Mouse (Mus musculus) intestine, embryonic 16.5 days (tissue): ENCODE measurements around the gene Pdzrn4. TPM values are rescaled to one million over a fixed set of nuclear protein-coding genes. Genes with fewer than 3 reads are reported as not detected.

ENCODE experiments used
- ATAC-seq: fragments of 200-750 bp; cut with Nextera tagmentation; 2 replicates; pipeline ENCODE4 v1.8.0; 2017; ENCODE audit warnings: moderate TSS enrichment, moderate library complexity
- H3K27ac ChIP-seq: fragments of 300-500 bp; sonication (generic); 2 replicates; pipeline ENCODE4 v1.5.1; 2014; ENCODE audit warnings: mild to moderate bottlenecking, low read length
- H3K27me3 ChIP-seq: fragments of 300-500 bp; sonication (generic); replicated peaks from 2 replicates; pipeline ENCODE4 v1.6.1; 2014; ENCODE audit warnings: low read length, control low read depth, mixed read lengths; ENCODE audit not compliant: control insufficient read depth, insufficient read depth
- H3K36me3 ChIP-seq: fragments of 300-500 bp; sonication (generic); 2 replicates; pipeline ENCODE4 v1.6.1; 2014; ENCODE audit warnings: low read length, control low read depth; ENCODE audit not compliant: control insufficient read depth, insufficient read depth
- H3K4me1 ChIP-seq: fragments of 300-500 bp; sonication (generic); 2 replicates; pipeline ENCODE4 v1.6.1; 2014; ENCODE audit warnings: low read length, control low read depth, mixed read lengths; ENCODE audit not compliant: control insufficient read depth, insufficient read depth
- H3K4me2 ChIP-seq: fragments of 300-500 bp; sonication (generic); 2 replicates; pipeline ENCODE4 v1.6.1; 2014; ENCODE audit warnings: low read depth, low read length, control low read depth
- H3K4me3 ChIP-seq: fragments of 300-500 bp; sonication (generic); 2 replicates; pipeline ENCODE4 v1.5.1; 2014; ENCODE audit warnings: mild to moderate bottlenecking, low read length
- H3K9ac ChIP-seq: fragments of 300-500 bp; sonication (generic); 2 replicates; pipeline ENCODE4 v1.6.1; 2014; ENCODE audit warnings: low read depth, low read length
- H3K9me3 ChIP-seq: fragments of 300-500 bp; sonication (generic); 2 replicates; pipeline ENCODE4 v1.6.1; 2016; ENCODE audit warnings: low read length, control low read depth; ENCODE audit not compliant: control insufficient read depth
- WGBS: fragments of 180-500 bp; shearing (Covaris S2); extraction: QIAGEN DNeasy Blood & Tissue Kit; methylation state at CpG from one replicate; pipeline ENCODE4 v1.1.7; 2014; 5-methylcytosine and 5-hydroxymethylcytosine counted together
- polyA plus RNA-seq: library from polyadenylated mRNA; unstranded; fragments of >200 nt; fragmentation: Nextera tagmentation; extraction: Ambion mirVana; gene quantifications from 2 replicates; pipeline ENCODE4 v1.2.1, GENCODE M21; 2015

Pdzrn4 gene
- polyA plus RNA-seq, 1 experiment from 2014 or later: 1.8 TPM

DNA sequence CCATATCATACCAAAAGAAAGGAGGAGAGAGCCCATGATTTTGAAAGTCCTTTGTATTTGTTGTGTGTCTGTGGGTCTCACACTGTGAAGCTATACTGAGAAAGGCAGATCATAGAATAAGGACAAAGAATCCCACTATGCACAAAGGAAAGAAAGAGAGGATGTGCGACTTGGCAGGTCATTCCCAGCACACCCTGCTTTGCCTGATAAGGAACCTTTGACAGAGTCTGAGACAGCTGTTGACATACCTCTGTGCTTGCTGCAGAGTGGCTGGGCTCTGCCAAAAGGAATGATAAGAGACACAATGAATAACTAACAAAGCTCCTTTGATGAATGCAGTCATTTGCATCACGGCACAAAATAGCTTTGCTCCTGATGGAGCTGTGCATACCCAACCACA is 232.5 kb downstream of the Pdzrn4 start:
- Histone ChIP-seq H3K27me3 (no peaks in the 10 kb centered on the region), H3K9me3 (no peaks in the 10 kb centered on the region), H3K36me3 (no peaks in the 10 kb centered on the region), H3K4me3 (no peak overlapping the region), H3K4me1 (no peaks in the 10 kb centered on the region), H3K27ac (no peak overlapping the region), H3K9ac (no peak overlapping the region), H3K4me2 (no peak overlapping the region)
- WGBS: 30% methylated on average over 2 of the region's 2 CpGs
- no peak for ATAC-seq

DNA sequence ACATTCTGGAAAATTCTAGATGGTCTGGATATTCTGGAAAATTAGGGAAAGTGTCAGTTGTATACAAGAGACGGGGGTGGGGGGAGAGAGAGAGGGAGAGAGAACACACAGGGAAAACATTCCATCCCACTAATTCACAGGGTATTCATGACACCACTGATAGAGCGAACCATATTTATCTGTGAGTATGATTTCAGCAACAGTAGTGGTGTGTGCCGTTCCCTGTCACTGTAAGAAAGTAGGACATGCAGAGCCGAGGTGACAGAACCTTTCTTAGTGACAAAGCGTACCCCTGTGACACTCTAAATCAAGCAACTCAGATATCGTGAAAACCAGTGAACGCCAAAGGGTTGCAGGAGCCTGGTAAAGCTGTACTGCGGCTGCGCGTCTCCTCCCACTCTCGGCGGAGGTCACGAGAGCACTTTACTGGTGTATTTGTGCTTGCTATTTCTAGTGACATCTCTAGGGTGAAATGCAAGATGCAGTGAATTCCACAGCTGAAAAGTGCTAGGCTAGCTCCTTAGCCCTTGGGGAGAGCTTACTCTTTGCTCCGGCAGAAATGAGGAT is 237.4 kb downstream of the Pdzrn4 start:
- Histone ChIP-seq H3K27me3 (no peaks in the 10 kb centered on the region), H3K4me3 (no peak overlapping the region), H3K9ac (no peak overlapping the region), H3K36me3 (no peaks in the 10 kb centered on the region), H3K4me2 (no peak overlapping the region), H3K4me1 (no peaks in the 10 kb centered on the region), H3K27ac (no peak overlapping the region), H3K9me3 (no peaks in the 10 kb centered on the region)
- WGBS: 86% methylated on average over 14 of the region's 14 CpGs
- no peak for ATAC-seq

DNA sequence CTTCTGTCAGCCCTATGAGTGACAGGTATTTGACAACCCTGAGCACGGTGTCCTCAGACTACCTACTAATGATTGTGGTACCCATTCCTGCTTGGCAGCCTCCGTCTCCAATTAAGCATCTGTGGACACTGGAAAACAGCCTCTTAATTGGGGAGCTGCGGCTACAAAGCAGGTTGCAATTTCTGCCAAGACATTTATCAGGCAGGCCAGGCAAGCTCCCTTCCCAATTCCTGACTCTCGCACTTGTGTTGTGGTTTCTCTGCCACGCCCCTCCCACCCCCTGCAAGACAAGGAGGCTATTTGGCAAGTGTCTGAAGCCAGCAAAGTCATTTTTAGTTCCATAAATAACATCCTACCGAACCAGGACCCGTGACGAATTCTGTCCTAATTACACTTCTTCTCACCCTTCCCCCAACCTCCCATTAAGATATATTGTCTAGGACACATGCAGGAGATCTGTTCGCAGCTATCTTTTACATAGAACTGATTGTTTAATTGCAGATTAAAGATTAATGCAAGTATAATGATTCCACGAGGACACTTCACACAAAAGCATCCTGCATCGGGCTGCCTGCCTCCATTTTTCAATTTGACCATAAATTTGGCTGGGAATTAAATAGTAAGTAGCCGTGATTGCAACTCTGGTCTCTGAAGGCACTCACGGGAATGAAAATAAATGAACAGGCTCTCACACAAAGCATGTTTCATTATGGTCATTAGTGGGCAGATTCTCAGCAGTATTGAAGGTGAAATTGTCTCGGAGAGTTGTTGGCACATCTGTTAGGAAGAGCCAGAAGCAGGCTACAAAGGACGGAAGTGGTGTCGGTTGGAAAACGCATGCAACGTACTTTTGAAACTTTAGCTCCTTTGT is 243.8 kb downstream of the Pdzrn4 start:
- no peak overlapping the region for H3K4me2 ChIP-seq
- no peak for ATAC-seq
- 70% methylated on average over 18 of the region's 18 CpGs for WGBS

DNA sequence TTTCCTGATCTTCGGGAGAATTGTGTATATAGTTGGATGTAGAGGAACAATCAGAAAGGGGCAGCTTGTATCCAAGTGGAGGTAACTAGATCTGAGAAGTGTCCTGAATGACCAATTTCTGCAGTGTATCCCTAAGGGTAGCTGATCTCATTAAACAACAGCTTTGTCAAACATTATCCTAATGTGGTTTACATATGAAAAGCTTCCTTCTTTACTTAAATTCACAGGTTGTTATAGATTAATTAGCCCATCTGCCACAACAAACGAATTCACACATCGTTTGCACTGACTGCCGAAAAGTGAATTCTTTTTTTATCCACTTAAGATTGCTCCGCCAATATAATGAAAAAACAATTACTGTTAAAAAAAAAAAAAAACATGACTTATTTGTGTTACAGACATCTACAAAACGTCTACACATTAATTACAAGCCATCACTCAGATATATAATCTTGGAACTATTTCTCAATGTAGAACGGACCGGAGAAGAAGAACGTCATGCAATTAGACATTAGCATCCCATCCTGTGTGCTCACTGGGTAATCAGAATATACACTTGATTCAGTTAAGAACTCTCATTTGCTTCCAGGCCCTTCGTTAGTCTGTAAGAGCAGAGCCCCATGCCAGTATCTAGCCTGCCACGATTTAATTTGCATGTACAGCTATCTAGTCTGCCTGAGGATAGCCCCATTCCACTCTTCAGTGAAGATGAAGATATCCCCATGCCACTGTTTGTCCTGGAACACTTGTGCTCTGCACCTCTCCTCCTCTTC is 274.8 kb downstream of the Pdzrn4 start:
- no peaks in the 10 kb centered on the region for H3K27me3 ChIP-seq
- H3K9ac ChIP-seq: no peak overlapping the region
- no peak for ATAC-seq
- H3K4me2 ChIP-seq: no peak overlapping the region
- H3K9me3 ChIP-seq: no peaks in the 10 kb centered on the region
- H3K36me3 ChIP-seq: no peaks in the 10 kb centered on the region
- WGBS: 83% methylated on average over 11 of the region's 11 CpGs
- H3K4me3 ChIP-seq: no peak overlapping the region
- H3K4me1 ChIP-seq: no peaks in the 10 kb centered on the region
- no peak overlapping the region for H3K27ac ChIP-seq

More for the DNA sequence above, 243.8 kb downstream of the Pdzrn4 start:
- Histone ChIP-seq H3K27ac (no peak overlapping the region), H3K27me3 (no peaks in the 10 kb centered on the region), H3K4me3 (no peak overlapping the region), H3K4me1 (no peaks in the 10 kb centered on the region), H3K36me3 (no peaks in the 10 kb centered on the region), H3K9ac (no peak overlapping the region), H3K9me3 (no peaks in the 10 kb centered on the region)

DNA sequence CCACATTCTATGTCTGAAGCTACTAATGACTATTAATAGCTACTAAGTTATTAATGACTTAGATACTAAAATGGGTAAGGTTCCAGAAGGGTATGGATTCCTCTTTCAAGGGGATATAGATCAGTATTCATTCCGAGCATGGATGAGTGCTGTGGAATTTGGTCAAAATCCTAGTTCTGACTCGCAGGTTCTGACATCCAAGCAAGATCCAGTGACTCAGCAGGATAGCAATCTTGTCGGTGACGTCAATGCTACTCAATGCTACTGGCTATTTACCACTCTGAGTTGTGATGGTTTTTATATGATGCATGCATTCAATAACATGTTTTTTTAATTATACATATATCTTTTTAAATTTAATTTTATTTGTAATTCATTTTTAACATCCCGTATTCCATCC is 279.4 kb downstream of the Pdzrn4 start:
- no peak overlapping the region for H3K4me3 ChIP-seq
- no peaks in the 10 kb centered on the region for H3K4me1 ChIP-seq
- no peak overlapping the region for H3K9ac ChIP-seq
- H3K4me2 ChIP-seq: no peak overlapping the region
- no peak overlapping the region for H3K27ac ChIP-seq
- H3K27me3 ChIP-seq: no peaks in the 10 kb centered on the region
- ATAC-seq: no peak
- H3K36me3 ChIP-seq: no peaks in the 10 kb centered on the region
- WGBS: 89% methylated on average over 5 of the region's 5 CpGs
- no peaks in the 10 kb centered on the region for H3K9me3 ChIP-seq

DNA sequence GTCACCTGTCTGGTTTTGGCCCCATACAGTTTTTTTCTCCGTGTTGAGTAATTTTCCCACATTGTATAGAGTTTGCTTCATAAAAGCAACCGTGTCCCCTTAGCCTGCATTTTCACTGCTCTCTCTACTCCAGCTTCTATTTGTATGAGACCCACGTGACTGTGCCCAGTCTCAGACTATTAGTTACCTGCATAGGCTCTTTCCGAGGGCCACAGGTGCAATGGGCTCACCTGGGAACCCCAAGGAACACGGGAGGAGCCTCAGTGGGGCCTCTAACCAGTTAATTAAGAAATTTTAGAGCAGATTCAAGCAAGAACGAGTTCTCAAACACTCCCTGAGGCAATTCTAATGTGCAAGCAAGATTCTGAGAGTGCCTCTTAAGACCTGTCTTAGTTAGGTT is 281.7 kb downstream of the Pdzrn4 start:
- WGBS: 75% methylated on average over 6 of the region's 6 CpGs
- Histone ChIP-seq H3K4me3 (no peak overlapping the region), H3K4me2 (no peak overlapping the region), H3K36me3 (no peaks in the 10 kb centered on the region), H3K9me3 (no peaks in the 10 kb centered on the region), H3K9ac (no peak overlapping the region), H3K27me3 (no peaks in the 10 kb centered on the region), H3K27ac (no peak overlapping the region), H3K4me1 (no peaks in the 10 kb centered on the region)
- ATAC-seq: no peak

DNA sequence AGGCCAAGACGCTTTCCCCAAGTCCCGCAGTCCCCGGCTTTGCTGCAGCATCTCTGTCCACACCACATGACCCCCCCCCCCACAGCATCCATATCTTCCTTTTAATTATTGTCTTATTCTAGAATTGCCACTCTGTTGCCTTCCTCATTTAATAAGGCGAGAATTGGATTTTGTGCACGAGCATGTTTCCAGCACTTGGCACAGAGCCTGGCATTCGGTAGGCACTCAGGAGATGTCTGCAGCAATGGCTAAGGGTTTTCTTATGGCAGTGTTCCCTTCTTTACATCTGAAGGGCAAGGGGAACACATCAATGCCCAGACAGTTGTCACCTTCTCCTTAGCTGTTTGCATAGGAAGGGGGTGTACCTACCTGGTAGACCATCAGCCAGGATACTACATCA is 282.9 kb downstream of the Pdzrn4 start:
- no peak for ATAC-seq
- WGBS: 86% methylated on average over 6 of the region's 6 CpGs
- Histone ChIP-seq H3K36me3 (no peaks in the 10 kb centered on the region), H3K9ac (no peak overlapping the region), H3K4me2 (no peak overlapping the region), H3K27me3 (no peaks in the 10 kb centered on the region), H3K4me3 (no peak overlapping the region), H3K27ac (no peak overlapping the region), H3K9me3 (no peaks in the 10 kb centered on the region), H3K4me1 (no peaks in the 10 kb centered on the region)

DNA sequence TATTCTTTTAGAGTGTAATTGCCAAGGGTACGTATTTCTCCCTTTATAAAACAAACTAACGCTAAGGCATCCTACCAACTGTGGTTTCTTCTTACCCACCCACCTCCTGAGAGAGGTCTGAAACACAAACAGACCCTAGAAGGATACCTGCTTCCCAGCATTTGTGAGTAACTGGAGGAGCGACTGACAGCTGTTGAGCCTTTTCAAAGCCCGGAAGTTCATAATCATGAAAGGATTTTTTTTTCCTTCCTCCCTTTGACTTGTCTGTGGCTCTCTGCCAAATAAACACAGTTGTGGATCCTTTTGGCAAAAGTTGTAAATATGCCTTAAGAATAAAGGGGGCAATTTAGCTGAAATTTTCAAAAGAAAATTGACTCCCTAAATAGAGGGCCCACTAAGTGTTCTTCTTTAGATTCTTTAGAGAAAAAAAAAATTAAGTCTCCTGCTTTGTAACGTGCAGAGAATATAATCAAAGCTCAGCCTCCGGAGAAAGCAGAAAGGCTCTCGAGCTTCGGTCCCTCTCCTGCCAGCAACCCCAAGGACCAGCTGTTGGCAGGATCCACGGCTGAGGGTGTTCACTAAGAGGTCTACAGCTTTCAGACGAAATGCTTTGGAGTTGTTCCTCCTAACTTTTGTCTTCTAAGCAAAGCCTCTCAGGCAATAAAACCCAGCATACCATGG is 299.7 kb downstream of the Pdzrn4 start:
- Histone ChIP-seq H3K9me3 (no peaks in the 10 kb centered on the region), H3K27me3 (no peaks in the 10 kb centered on the region), H3K9ac (no peak overlapping the region), H3K4me1 (no peaks in the 10 kb centered on the region), H3K4me2 (no peak overlapping the region), H3K4me3 (no peak overlapping the region), H3K27ac (no peak overlapping the region), H3K36me3 (no peaks in the 10 kb centered on the region)
- ATAC-seq: no peak
- WGBS: 37% methylated on average over 10 of the region's 10 CpGs

- Histone ChIP-seq H3K4me1 (no peaks in the 10 kb centered on the region), H3K36me3 (no peaks in the 10 kb centered on the region), H3K27me3 (no peaks in the 10 kb centered on the region), H3K4me3 (no peak overlapping the region), H3K4me2 (no peak overlapping the region), H3K9ac (no peak overlapping the region), H3K9me3 (no peaks in the 10 kb centered on the region), H3K27ac (no peak overlapping the region)
- WGBS: 75% methylated on average over 8 of the region's 8 CpGs
- no peak for ATAC-seq
Measured at GRCm38 (mm10) chr15:92704146-92704545, 307.5 kb downstream of the Pdzrn4 start.
